Mouse (Mus musculus): ENCODE data around the gene Slc44a4.
"Not testable (repeated sequence)": the region's sequence is repeated elsewhere in the genome, so short reads cannot be mapped to it uniquely, and the experiment has no call there.

Gene Slc44a4

GRCm38 (mm10) chr17:34941344-34942041, 27.2 kb downstream of the Slc44a4 start:
- CTCF ChIA-PET, result interaction anchor here (0.7 kb wide), 1 partner anchor 51 kb away, joined by 7 read pairs; no protein-coding TSS in a partner anchor

- CTCF ChIA-PET, result interaction anchor here (0.6 to 0.8 kb wide), 2 partner anchors 32 to 117 kb away, joined by 3 to 5 read pairs; no protein-coding TSS in a partner anchor
These were observed 29.0 kb downstream of the Slc44a4 start for GRCm38 (mm10) chr17:34943128-34943815.

- CTCF ChIA-PET, result no interaction called here
These were observed 30.1 kb downstream of the Slc44a4 start for GRCm38 (mm10) chr17:34944362-34944761.

- CTCF ChIA-PET, result interaction anchor here (0.6 kb wide), 1 partner anchor 11 kb away, joined by 7 read pairs; no protein-coding TSS in a partner anchor
These were observed 32.3 kb downstream of the Slc44a4 start for GRCm38 (mm10) chr17:34946486-34947140.

GRCm38 (mm10) chr17:34947606-34948005, 33.3 kb downstream of the Slc44a4 start:
- CTCF ChIA-PET, result interaction anchor here (0.6 to 1.0 kb wide), 3 partner anchors 17 to 48 kb away, joined by 3 to 18 read pairs (median 3); partner anchors contain the start of gene Neu1

- CTCF ChIA-PET, result interaction anchor here (0.6 to 0.8 kb wide), 3 partner anchors 140 to 222 kb away, joined by 3 to 11 read pairs (median 3); no protein-coding TSS in a partner anchor
These were observed 34.7 kb downstream of the Slc44a4 start for GRCm38 (mm10) chr17:34948721-34949552.

GRCm38 (mm10) chr17:34949553-34949969, 35.3 kb downstream of the Slc44a4 start:
- CTCF ChIA-PET, result no interaction called here

- CTCF ChIA-PET, result no interaction called here
These were observed 36.5 kb downstream of the Slc44a4 start for GRCm38 (mm10) chr17:34950514-34951455.

GRCm38 (mm10) chr17:34951636-34952377, 37.5 kb downstream of the Slc44a4 start:
- CTCF ChIA-PET, result interaction anchor here (0.6 to 0.7 kb wide), 2 partner anchors 42 to 306 kb away, joined by 3 read pairs; no protein-coding TSS in a partner anchor

GRCm38 (mm10) chr17:34952378-34953040, 38.2 kb downstream of the Slc44a4 start:
- CTCF ChIA-PET, result interaction anchor here (0.6 to 0.7 kb wide), 2 partner anchors 41 to 305 kb away, joined by 3 read pairs; no protein-coding TSS in a partner anchor

- CTCF ChIA-PET, result no interaction called here
These were observed 39.0 kb downstream of the Slc44a4 start for GRCm38 (mm10) chr17:34953258-34953657.

GRCm38 (mm10) chr17:34953904-34954303, 39.6 kb downstream of the Slc44a4 start:
- CTCF ChIA-PET, result no interaction called here

GRCm38 (mm10) chr17:34954831-34955230, 40.6 kb downstream of the Slc44a4 start:
- CTCF ChIA-PET, result no interaction called here

- CTCF ChIA-PET, result no interaction called here
These were observed 41.6 kb downstream of the Slc44a4 start for GRCm38 (mm10) chr17:34955884-34956283.

- CTCF ChIA-PET, result interaction anchor here (0.5 kb wide), 1 partner anchor 180 kb away, joined by 4 read pairs; no protein-coding TSS in a partner anchor
These were observed 42.1 kb downstream of the Slc44a4 start for GRCm38 (mm10) chr17:34956340-34956739.

GRCm38 (mm10) chr17:34957291-34957690, 43.0 kb downstream of the Slc44a4 start:
- CTCF ChIA-PET, result interaction anchor here (0.7 kb wide), 1 partner anchor 52 kb away, joined by 3 read pairs; no protein-coding TSS in a partner anchor

GRCm38 (mm10) chr17:34957966-34958365, 43.7 kb downstream of the Slc44a4 start:
- CTCF ChIA-PET, result not testable (repeated sequence)

- CTCF ChIA-PET, result not testable (repeated sequence)
These were observed 44.5 kb downstream of the Slc44a4 start for GRCm38 (mm10) chr17:34958734-34959129.
